Comparison of ENCODE assay signal across 17 mouse cellular contexts in the genomic region with DNA sequence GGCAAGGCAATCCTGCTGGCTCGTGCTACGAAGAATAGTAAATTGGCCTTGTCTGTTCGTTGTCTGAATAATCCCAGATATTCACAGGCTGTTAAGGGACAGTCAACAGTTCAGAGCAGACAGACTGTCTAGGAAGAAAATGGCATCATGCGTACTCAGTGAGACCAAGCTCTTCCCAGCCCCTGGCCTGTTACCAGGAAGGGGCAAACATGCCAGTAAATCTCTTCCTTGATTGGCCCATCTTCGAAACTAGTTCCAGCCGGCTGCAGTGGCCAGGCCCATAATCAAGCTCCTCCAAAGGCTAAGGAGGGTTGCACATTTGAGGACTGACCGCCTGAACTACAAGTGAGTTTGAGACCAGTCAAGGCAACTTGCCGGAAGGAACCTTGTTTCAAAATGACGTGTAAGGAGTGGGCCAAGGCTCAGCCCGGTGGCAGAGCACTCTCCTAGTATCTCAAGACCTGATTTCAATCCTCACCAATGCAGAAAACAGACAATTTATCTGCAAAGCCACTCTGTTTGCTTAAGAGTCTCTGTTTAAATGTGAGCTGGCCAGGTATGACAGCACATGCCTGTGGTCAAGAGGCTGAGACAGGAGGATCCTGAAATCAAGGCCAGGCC. TPM values are rescaled to one million over a fixed set of nuclear protein-coding genes. Genes with fewer than 3 reads are reported as not detected.
DNase-seq lines count a peak whose midpoint lies in the region; ATAC-seq and TF ChIP-seq lines count a peak whose summit lies in the region.
"Had no signal": no experiment of that assay in that cellular context is flagged by ENCODE, and none has a peak within 500 bp of the region (broad histone marks: within the 10 kb centered on the region; RNA-seq: fewer than 3 reads in every experiment).

No protein-coding gene starts in this region.

- H3K27me3 ChIP-seq in forebrain, embryonic 14.5 days (replicated peaks; ENCODE audit: control insufficient read depth, insufficient read depth, low read length), result no peaks in the 10 kb centered on the region
- H3K27me3 ChIP-seq in forebrain, embryonic 10.5 days (ENCODE audit: poor library complexity, severe bottlenecking), result no peaks in the 10 kb centered on the region
- no peaks in the 10 kb centered on the region for H3K27me3 ChIP-seq in CH12.LX (replicated peaks)
- H3K27me3 ChIP-seq: embryonic facial prominence, embryonic 15.5 days; heart, embryonic 13.5 days; hindbrain, embryonic 15.5 days had no signal

- peak overlapping the region; percentile 17; the same call in 1 of the 2 replicates for H3K27ac ChIP-seq in forebrain, embryonic 14.5 days (ENCODE audit: low read depth, low read length)
- no peak overlapping the region for H3K27ac ChIP-seq in forebrain, embryonic 10.5 days
- H3K27ac ChIP-seq in CH12.LX (ENCODE audit: insufficient read depth, low read depth), result peak overlapping the region; percentile 30; the same call in 1 of the 2 replicates
- H3K27ac ChIP-seq: embryonic facial prominence, embryonic 15.5 days; heart, embryonic 13.5 days; hindbrain, embryonic 15.5 days had no signal

- no peak overlapping the region for H3K4me3 ChIP-seq in forebrain, embryonic 14.5 days (ENCODE audit: low read depth, low read length)
- H3K4me3 ChIP-seq in forebrain, embryonic 10.5 days, result no peak overlapping the region
- H3K4me3 ChIP-seq in CH12.LX (replicated peaks in 1 of 3; ENCODE audit: low read depth in 2 of 3, low read length in 2 of 3, poor library complexity in 1 of 3), result no peak overlapping the region
- H3K4me3 ChIP-seq: embryonic facial prominence, embryonic 15.5 days; erythroblast, embryonic 14.5 days; heart, embryonic 13.5 days; hindbrain, embryonic 15.5 days had no signal

- no peak for TF ChIP-seq POLR2A in CH12.LX (IDR thresholded peaks at IDR 0.05; ENCODE audit: low read depth, low read length)
- no peak for TF ChIP-seq POLR2A in brain, embryonic 14.5 days (IDR thresholded peaks at IDR 0.05; ENCODE audit: borderline replicate concordance, extremely low read depth, insufficient read depth, insufficient read length, poor library complexity, severe bottlenecking)

- dilution Hi-C loops in CH12.LX (cut with MboI; ENCODE audit: extremely low pct_ligation_motif_present, extremely low pct_unique_long_range_greater_than_20kb, low sequenced_read_pairs), result no loop called here

- 83% methylated on average over 10 of the region's 10 CpGs for WGBS in forebrain, embryonic 14.5 days
- WGBS in forebrain, embryonic 10.5 days, result 89% methylated on average over 10 of the region's 10 CpGs

- peak; percentile 79 for TF ChIP-seq EP300 in CH12.LX (IDR thresholded peaks at IDR 0.05; ENCODE audit: low read length)

- no peaks in the 10 kb centered on the region for H3K9me3 ChIP-seq in forebrain, embryonic 14.5 days (replicated peaks; ENCODE audit: control insufficient read depth, low read length)
- no peaks in the 10 kb centered on the region for H3K9me3 ChIP-seq in forebrain, embryonic 10.5 days
- no peaks in the 10 kb centered on the region for H3K9me3 ChIP-seq in CH12.LX (replicated peaks; ENCODE audit: low read length)
- H3K9me3 ChIP-seq: embryonic facial prominence, embryonic 15.5 days; G1E; heart, embryonic 13.5 days; hindbrain, embryonic 15.5 days had no signal

- in situ Hi-C loops in CH12.LX (cut with MboI; ENCODE audit: low pct_ligation_motif_present, low pct_unique_long_range_greater_than_20kb, low sequenced_read_pairs), result no loop called here

- no peak for TF ChIP-seq CTCF in CH12.LX (conservative IDR thresholded peaks at IDR 0.05 in 1 of 2, IDR thresholded peaks at IDR 0.05 in 1 of 2; ENCODE audit: low read depth in 2 of 2, low read length in 2 of 2)
- no peak for TF ChIP-seq CTCF in brain, embryonic 14.5 days (IDR thresholded peaks at IDR 0.05; ENCODE audit: borderline replicate concordance, extremely low read depth, insufficient read depth, insufficient read length)

- H3K79me2 ChIP-seq in CH12.LX (replicated peaks; ENCODE audit: control insufficient read depth, extremely low read depth, insufficient read depth, poor library complexity, severe bottlenecking), result no peaks in the 10 kb centered on the region

- H3K9ac ChIP-seq in forebrain, embryonic 14.5 days (ENCODE audit: low read length), result no peak overlapping the region
- no peak overlapping the region for H3K9ac ChIP-seq in CH12.LX (ENCODE audit: insufficient read depth, low read depth)
- H3K9ac ChIP-seq: embryonic facial prominence, embryonic 15.5 days; heart, embryonic 13.5 days; hindbrain, embryonic 15.5 days had no signal

- H3K4me1 ChIP-seq in forebrain, embryonic 14.5 days (ENCODE audit: control insufficient read depth, insufficient read depth, low read length), result peaks cover 13% of the 10 kb centered on the region
- peaks cover 25% of the 10 kb centered on the region for H3K4me1 ChIP-seq in forebrain, embryonic 10.5 days
- peaks cover 18 to 40% of the 10 kb centered on the region in 2 experiments for H3K4me1 ChIP-seq in CH12.LX (ENCODE audit: control insufficient read depth in 1 of 2, insufficient read depth in 2 of 2)
- H3K4me1 ChIP-seq: heart, embryonic 13.5 days had no signal

- H3K4me2 ChIP-seq in forebrain, embryonic 14.5 days (ENCODE audit: low read length), result no peak overlapping the region
- H3K4me2 ChIP-seq in CH12.LX (ENCODE audit: insufficient read depth, low read depth, poor library complexity, severe bottlenecking), result no peak overlapping the region
- H3K4me2 ChIP-seq: embryonic facial prominence, embryonic 15.5 days; heart, embryonic 13.5 days; hindbrain, embryonic 15.5 days had no signal

- no peak for DNase-seq in forebrain, embryonic 14.5 days (ENCODE audit: low spot score)
- DNase-seq in forebrain, embryonic 10.5 days (ENCODE audit: extremely low spot score, low spot score), result no peak
- DNase-seq in CH12.LX (ENCODE audit: extremely low read depth), result no peak
- peak; percentile 48 for DNase-seq in brain, embryonic 14.5 days (ENCODE audit: low read depth)
- peak; percentile 50 for DNase-seq in yolk sac, embryonic 10.5 days (ENCODE audit: low spot score)
- DNase-seq in adrenal gland, adult 8-10 months, result no peak
- DNase-seq: adrenal gland, postnatal 10 days; cerebellum, adult 8-10 months; cerebellum, postnatal 36 days; embryo, embryonic 11 days; gastrocnemius, postnatal 36 days had no signal

- H3K36me3 ChIP-seq in forebrain, embryonic 14.5 days (ENCODE audit: control insufficient read depth, insufficient read depth, low read length), result peaks cover 38% of the 10 kb centered on the region
- H3K36me3 ChIP-seq in forebrain, embryonic 10.5 days (replicated peaks), result peaks cover 79% of the 10 kb centered on the region
- peaks cover 43 to 83% of the 10 kb centered on the region in 2 experiments for H3K36me3 ChIP-seq in CH12.LX (replicated peaks in 1 of 2; ENCODE audit: control insufficient read depth in 1 of 2, insufficient read depth in 1 of 2, low read length in 1 of 2)

- TF ChIP-seq RAD21 in CH12.LX (IDR thresholded peaks at IDR 0.05; ENCODE audit: low read depth, low read length), result no peak; the same call in 1 of the 2 replicates

- ATAC-seq in forebrain, embryonic 14.5 days, result no peak
- ATAC-seq: intestine, embryonic 16.5 days had no signal

TF ChIP-seq in CH12.LX, 34 proteins besides CTCF, POLR2A, EP300 and RAD21 (continues in another document):
- 0 out of 2 replicates have a peak, but pooled peaks have one; percentile 51 for TF ChIP-seq MEF2A (IDR thresholded peaks at IDR 0.05; ENCODE audit: borderline replicate concordance, low read depth, low read length)
- TF ChIP-seq PAX5 (IDR thresholded peaks at IDR 0.05; ENCODE audit: low read length), result no peak
- TF ChIP-seq SIN3A (IDR thresholded peaks at IDR 0.05; ENCODE audit: low read length), result peak; percentile 64; the same call in 1 of the 2 replicates
- no peak for TF ChIP-seq MXI1 (IDR thresholded peaks at IDR 0.05; ENCODE audit: low read depth, low read length)
- TF ChIP-seq SMC3 (IDR thresholded peaks at IDR 0.05; ENCODE audit: low read depth, low read length), result no peak; the same call in 1 of the 2 replicates
- TF ChIP-seq TBP (conservative IDR thresholded peaks at IDR 0.05; ENCODE audit: low read depth, low read length), result no peak
- TF ChIP-seq TCF12 (IDR thresholded peaks at IDR 0.05; ENCODE audit: low read depth, low read length), result peak; percentile 54; the same call in 1 of the 2 replicates
- TF ChIP-seq JUND (conservative IDR thresholded peaks at IDR 0.05; ENCODE audit: low read depth, low read length), result peak; percentile 93
- peak; percentile 51 for TF ChIP-seq BHLHE40 (IDR thresholded peaks at IDR 0.05; ENCODE audit: low read depth, low read length)
- 0 out of 2 replicates have a peak, but pooled peaks have one; percentile 30 for TF ChIP-seq CHD2 (IDR thresholded peaks at IDR 0.05; ENCODE audit: low read length)
- TF ChIP-seq NELFE (IDR thresholded peaks at IDR 0.05; ENCODE audit: low read depth, low read length), result 0 out of 2 replicates have a peak, but pooled peaks have one; percentile 14
- peak; percentile 95 for TF ChIP-seq IRF4 (IDR thresholded peaks at IDR 0.05; ENCODE audit: low read depth, low read length)
- TF ChIP-seq ELF1 (IDR thresholded peaks at IDR 0.05; ENCODE audit: low read depth, low read length), result no peak

RNA-seq across cellular contexts. Expression of a gene that starts 17.6 kb away (rescaled TPM):
- polyA plus RNA-seq in forebrain, embryonic 14.5 days (2014; fragmentation: Nextera tagmentation; extraction: Ambion mirVana), result 3.5 and 3.6 TPM in 2 replicates
- polyA plus RNA-seq in forebrain, embryonic 10.5 days (2016; fragmentation: Nextera tagmentation; extraction: Ambion mirVana), result 5.8 and 6.2 TPM in 2 replicates
- total RNA-seq in CH12.LX (2012; rRNA removed) (7.6 and 8.8 TPM in 2 replicates), CH12.LX (2014; rRNA removed) (2.6 and 2.9 TPM in 2 replicates)
- 3.7 and 4.4 TPM in 2 replicates for polyA plus RNA-seq in CH12.LX (2012; ENCODE audit: insufficient read length, low read depth)
- polyA plus RNA-seq in brain, embryonic 14.5 days (2012; rRNA removed), result 40.2 and 42.3 TPM in 2 replicates
- total RNA-seq in adrenal gland, adult 8-10 months (2022), result 10 to 100 TPM; 14.8 to 34.9 (median 23.1) TPM

RNA-seq across cellular contexts. Expression of a gene that starts 37.5 kb away (rescaled TPM):
- 5.2 and 5.9 TPM in 2 replicates for polyA plus RNA-seq in forebrain, embryonic 14.5 days (2014; fragmentation: Nextera tagmentation; extraction: Ambion mirVana)
- 8.3 and 9.0 TPM in 2 replicates for polyA plus RNA-seq in forebrain, embryonic 10.5 days (2016; fragmentation: Nextera tagmentation; extraction: Ambion mirVana)
- total RNA-seq in CH12.LX (2012; rRNA removed) (17.1 and 19.9 TPM in 2 replicates), CH12.LX (2014; rRNA removed) (25.6 and 25.9 TPM in 2 replicates)
- polyA plus RNA-seq in CH12.LX (2012; ENCODE audit: insufficient read length, low read depth), result 22.2 and 23.6 TPM in 2 replicates
- polyA plus RNA-seq in brain, embryonic 14.5 days (2012; rRNA removed), result 11.8 and 13.4 TPM in 2 replicates
- total RNA-seq in adrenal gland, adult 8-10 months (2022), result 10 to 100 TPM; 65.9 to 69.7 (median 68.8) TPM

RNA-seq across cellular contexts. Expression of a gene that starts 40.1 kb away (rescaled TPM):
- 1.3 and 2.4 TPM in 2 replicates for polyA plus RNA-seq in forebrain, embryonic 14.5 days (2014; fragmentation: Nextera tagmentation; extraction: Ambion mirVana)
- 13.7 and 14.7 TPM in 2 replicates for polyA plus RNA-seq in forebrain, embryonic 10.5 days (2016; fragmentation: Nextera tagmentation; extraction: Ambion mirVana)
- 156 and 167 TPM in 2 replicates for total RNA-seq in CH12.LX (2012; rRNA removed)
- 132 and 143 TPM in 2 replicates for total RNA-seq in CH12.LX (2014; rRNA removed)
- 145 and 159 TPM in 2 replicates for polyA plus RNA-seq in CH12.LX (2012; ENCODE audit: insufficient read length, low read depth)
- polyA plus RNA-seq in brain, embryonic 14.5 days (2012; rRNA removed), result 2.3 and 2.4 TPM in 2 replicates
- total RNA-seq in adrenal gland, adult 8-10 months (2022), result 1 to 10 TPM; 1.8 to 8.0 (median 4.2) TPM

Comparison
In these comparisons a context has a peak if more than half of its experiments do, and no peak if none do; other contexts are left out.
1. DNase-seq: peak in brain, embryonic 14.5 days (single experiment) and yolk sac, embryonic 10.5 days (single experiment); none in forebrain, embryonic 14.5 days (single experiment), forebrain, embryonic 10.5 days (single experiment), CH12.LX (single experiment) and adrenal gland, adult 8-10 months (single experiment).